Mouse (Mus musculus): ENCODE measurements around the gene Zfp865. TPM values are rescaled to one million over a fixed set of nuclear protein-coding genes. Genes with fewer than 3 reads are reported as not detected.

Gene Zfp865
- total RNA-seq, 2 experiments from 2014 or later = 32.9 to 34.5 TPM

DNA sequence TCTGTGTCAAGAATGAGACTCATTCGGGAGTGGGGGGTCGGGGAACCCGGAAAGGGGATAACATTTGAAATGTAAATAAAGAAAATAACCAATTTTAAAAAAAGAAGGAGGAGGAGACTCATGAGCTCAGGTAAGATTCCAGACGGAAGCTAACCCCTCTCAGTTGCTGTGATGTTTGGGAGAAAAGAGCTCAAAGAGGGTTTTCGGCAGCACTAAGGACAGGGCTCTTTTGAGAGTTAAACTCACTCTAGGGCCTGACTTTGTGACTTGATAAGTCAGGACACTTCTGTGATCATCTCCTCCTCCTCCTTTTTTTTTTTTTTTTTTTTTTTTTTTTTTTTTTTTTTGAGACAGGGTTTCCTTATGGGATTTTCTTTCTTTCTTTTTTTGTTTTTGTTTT is 18.8 kb downstream of the Zfp865 start:
- intact Hi-C loops (cut with DNase I) = no loop called here
- DNase-seq (ENCODE audit: low spot score in 2 of 2) = no peak

DNA sequence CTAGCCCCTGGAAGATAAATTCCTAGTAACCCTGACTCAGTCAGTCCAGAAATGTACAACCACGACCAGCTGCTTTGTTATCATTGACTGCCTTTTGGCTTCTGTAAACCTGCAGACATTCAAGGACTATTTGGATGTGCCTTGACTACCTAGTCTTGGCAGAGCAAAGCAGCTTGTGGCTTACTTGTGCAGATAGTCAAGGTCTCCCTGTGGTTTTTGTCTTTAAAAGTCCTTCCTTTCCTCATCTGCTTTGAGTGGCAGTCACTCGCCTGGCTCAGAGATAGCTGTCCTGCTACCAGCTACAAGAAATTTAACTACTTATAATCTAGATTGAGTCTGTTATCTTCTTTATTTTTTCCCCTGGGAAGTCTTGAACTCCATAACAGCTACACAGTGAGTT is 24.8 kb downstream of the Zfp865 start:
- intact Hi-C loops (cut with DNase I) = no loop called here

DNA sequence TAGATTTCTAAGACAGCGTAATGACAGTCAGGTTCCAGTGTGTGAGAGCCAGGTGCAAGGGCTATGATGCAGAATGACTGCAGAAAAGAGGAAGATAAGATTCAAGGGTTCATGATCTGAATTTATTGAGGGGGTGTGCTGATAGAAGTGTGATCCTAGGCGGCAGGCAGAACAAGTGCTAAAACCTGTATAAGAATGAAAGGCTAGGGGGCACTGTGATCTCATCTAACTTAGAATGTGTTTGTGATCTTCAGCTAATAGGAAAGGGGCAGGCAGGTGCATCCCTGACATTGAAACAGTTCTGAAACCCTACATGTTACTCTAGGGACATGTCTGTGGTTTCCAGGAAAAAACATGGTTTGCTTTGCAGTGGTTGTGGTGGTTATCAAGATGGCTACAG is 25.9 kb downstream of the Zfp865 start:
- no peak for DNase-seq (ENCODE audit: low spot score in 2 of 2)
- intact Hi-C loops (cut with DNase I) = no loop called here

More for the DNA sequence above, 24.8 kb downstream of the Zfp865 start:
- DNase-seq (ENCODE audit: low spot score in 2 of 2) = no peak

DNA sequence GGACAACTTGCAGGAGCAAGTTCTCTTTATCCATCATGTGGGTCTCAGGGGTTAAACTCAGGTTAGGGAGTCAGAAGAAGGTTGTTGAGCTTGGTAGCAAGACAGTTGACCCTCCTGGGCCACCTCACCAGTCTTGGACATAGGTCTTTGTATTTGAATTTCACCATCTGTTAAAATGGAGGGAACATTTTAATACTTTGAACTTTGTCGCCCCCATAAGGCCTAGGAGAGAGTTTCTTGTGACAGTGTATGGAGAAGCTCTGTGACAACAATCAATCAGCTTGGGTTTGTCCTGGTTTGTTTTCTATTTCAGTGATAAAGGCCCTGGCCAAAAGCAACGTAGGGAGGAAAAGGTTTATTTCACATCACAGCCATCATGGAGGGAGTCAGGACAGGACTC is 27.1 kb downstream of the Zfp865 start:
- DNase-seq (ENCODE audit: low spot score in 2 of 2) = no peak
- intact Hi-C loops (cut with DNase I) = loop anchor here (1.0 kb wide), 1 partner anchor 104 kb away; no protein-coding TSS in a partner anchor

DNA sequence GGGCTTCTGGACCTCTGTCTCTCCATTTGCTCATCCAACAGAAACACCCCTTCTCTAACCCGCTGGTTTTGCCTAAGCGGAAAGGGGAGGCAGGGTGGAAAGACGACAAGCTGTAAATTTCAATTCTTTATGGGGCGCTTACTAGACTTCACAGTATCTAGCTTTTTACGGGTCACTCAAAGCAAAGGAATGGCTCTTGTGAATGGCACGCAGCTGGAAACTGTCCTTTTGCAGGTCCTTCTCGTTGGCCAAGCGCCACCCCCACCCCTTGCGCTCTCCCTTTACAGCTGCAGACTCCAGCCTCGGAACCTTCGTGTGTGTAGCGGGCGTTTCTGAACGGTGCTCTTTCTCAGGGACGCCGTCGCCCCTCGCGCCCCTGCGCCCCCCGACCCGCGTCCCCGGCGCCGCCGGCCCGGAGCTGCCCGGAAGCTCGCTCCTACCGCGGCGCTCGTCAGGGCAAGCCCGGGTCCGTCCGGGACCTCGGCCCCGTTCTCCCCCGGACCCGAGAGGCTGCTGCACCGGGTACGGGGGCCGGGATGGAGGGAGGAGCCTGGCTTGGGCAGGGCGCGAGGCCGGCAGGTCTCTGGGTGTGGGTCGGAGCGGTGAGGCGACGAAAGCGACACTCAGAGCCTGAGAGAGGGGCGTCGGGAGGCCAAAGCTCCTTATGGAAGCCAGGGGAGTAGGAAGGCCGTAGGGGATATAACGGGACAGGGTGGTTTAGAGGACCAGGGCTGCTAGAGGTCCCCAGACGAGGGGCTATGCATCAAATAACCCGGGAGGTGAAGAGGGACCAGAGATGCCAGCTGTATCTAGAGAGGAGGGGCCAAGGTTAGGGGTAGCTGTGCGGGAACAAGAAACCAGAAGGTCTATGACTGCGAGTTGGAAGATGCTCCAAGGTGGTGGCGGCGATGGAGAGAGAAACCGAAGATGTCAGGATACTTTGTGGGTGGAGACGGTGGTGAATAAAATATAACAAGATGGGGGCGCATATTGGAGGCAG is 31.3 kb downstream of the Zfp865 start, which contains the start of gene Zfp580:
Gene Zfp580 (plus strand): TSS at position 346 of the 1,000 bp plus-strand sequence.
- intact Hi-C loops (cut with DNase I) = loop anchor here (2.0 kb wide), 2 partner anchors 31 to 55 kb away; partner anchors contain the start of genes Ccdc106, Zfp579 and Zfp865

DNA sequence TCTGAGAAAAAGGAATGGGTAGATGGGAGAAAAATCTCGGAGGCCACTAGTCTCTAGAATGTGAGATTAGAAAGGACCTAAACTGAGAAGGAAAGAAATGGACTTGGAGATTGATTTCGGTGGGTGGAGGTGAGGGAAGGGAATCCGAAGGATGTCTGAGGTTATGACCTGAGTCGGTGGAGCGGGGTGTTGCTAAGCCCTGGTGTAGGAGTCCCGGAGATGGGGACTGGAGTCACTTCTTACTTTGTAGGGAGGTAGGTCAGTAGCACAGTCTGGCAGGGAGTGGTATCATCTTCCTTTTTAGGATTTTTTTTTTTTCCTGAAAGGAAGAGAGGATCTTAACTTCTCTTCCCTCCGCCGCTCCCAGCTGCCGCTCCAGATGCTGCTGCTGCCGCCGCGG is 32.3 kb downstream of the Zfp865 start:
- intact Hi-C loops (cut with DNase I) = no loop called here
- no peak for DNase-seq (ENCODE audit: low spot score in 2 of 2)

More for the DNA sequence above, 31.3 kb downstream of the Zfp865 start, which contains the start of gene Zfp580:
- peak; percentile 78 to 82 for DNase-seq (ENCODE audit: low spot score in 2 of 2)

DNA sequence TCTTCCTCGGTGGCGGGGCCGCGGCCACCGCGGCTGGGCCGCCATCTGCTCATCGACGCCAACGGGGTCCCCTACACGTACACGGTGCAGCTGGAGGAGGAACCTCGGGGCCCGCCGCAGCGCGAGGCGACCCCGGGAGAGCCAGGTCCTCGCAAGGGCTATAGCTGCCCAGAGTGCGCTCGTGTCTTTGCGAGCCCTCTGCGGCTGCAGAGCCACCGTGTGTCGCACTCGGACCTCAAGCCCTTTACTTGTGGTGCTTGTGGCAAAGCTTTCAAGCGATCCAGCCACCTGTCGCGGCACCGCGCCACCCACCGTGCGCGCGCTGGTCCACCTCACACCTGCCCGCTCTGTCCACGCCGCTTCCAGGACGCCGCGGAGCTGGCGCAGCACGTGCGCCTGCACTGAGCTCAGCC is 32.8 kb downstream of the Zfp865 start:
- no peak for DNase-seq (ENCODE audit: low spot score in 2 of 2)
- intact Hi-C loops (cut with DNase I) = no loop called here

DNA sequence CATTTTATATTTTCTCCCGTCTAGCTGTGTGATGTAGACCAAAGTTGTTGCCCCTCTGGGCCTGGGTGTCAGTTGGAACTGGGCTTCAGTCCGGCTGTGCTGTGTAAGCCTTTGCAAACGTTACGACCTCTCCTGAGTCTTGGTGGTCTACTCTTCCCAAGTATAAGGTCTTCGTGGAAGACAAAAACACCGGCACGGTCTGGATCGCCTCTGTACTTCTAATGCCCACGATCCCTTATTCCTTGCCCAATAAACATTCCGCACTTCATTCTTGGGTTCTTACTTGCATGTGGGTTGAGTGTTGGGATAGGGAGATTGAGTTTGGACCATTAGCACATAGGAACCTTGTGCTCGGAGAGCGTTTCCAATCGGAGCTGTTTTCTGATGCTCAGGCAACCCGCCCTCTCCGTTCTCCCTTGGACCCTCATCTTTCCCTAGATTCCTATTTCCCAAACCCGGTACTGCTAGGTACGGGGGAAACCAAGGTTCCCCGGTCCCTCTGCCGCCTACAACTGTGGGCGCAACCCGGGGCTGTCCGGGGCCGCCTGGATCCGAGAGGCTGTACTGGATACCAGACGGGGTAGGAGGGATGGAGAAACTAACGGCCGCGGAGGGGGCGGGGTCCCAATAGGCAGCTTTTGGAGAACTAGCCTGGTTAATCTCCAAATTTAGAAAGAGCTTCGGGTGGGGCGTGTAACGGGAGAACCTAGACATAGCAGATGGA is 33.4 kb downstream of the Zfp865 start:
- DNase-seq (ENCODE audit: low spot score in 2 of 2) = peak in 1 of 2 experiments; percentile 55
- intact Hi-C loops (cut with DNase I) = no loop called here

DNA sequence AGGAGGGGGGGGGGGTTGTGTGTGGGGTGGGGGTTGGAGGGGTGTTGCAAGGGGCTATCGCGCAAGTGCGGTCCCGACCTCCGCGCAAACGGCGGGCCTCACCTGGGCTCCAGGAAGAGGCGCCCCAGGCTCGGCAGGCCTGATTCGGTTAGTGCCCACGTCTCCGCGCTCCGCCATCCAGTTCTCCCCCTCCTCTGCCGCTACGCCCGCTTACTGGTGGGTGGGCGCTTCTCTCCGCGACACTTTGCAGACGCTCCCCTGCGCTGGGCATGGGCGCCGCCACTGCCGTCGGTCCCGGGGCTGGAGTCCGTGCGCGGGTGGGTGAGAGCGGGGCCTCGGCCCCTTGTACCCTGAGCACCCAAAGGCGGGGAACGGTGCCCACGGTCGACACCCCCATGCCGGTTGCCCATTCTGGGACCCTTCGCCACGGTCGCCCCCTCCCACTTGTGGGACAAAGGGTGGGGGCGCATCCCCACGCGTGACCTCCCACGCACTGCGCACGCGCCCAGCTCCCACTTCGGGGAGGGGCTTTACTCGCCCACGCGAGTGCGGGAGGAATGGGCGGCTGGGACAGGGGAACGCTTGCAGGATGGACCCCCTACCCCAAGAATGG is 36.6 kb downstream of the Zfp865 start:
- intact Hi-C loops (cut with DNase I) = no loop called here
- peak; percentile 64 to 72 for DNase-seq (ENCODE audit: low spot score in 2 of 2)

DNA sequence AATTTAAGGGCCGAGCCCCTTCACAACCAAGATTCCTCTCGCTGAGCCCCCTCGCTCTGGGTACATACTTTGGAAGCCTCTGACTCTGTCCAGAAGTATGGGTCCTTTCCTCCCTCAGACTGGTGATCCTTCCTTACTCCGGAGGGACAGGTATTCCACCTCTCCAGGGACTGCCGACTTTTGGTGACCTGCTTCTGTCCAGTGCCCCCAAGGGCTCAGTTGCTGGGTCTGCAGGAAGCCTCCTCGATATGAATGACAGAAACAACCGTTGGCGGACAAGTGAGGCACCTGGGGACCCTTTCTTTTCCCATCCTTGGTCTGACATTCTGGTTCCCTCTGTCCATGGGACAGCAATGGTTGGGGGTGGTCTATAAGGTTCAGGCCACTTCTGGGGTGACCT is 37.2 kb downstream of the Zfp865 start:
- DNase-seq (ENCODE audit: low spot score in 2 of 2) = no peak
- intact Hi-C loops (cut with DNase I) = no loop called here

DNA sequence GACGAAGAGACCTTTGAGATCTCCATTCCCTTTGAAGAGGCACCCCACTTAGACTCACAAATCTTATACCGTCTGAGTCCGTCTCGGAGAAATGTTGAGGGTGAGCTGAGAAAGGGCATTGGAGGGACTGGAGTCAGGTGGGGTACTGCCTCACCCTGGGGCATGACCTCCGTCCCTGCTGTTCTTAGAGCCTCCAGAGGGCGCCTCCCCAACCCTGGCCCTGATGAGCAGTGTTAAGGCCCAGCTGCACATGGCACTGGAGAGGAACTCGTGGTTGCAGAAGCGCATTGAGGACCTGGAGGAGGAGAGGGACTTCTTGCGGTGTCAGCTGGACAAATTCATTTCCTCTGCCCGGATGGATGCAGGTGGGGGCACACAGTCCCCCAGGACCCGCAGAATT is 37.6 kb downstream of the Zfp865 start:
- DNase-seq (ENCODE audit: low spot score in 2 of 2) = no peak
- intact Hi-C loops (cut with DNase I) = no loop called here

DNA sequence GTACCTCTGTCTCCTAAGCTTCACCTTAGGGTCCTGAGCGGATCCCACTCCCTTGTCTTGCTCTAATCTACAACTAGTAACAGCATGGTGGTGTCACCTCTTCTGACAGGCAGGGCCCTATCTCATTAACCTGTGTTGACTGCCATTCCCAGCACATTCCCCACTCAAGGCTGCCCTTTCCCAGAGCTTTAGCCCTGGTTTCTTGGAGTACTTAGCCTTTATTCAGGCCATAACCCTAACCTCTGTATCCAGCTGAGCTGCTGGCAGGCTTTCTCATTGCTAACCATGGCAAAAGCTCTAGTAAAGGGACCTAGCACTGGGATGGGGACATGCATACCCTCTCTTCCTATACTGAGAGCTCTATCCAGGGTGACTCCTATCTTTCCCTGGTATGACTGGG is 38.5 kb downstream of the Zfp865 start:
- intact Hi-C loops (cut with DNase I) = no loop called here
- no peak for DNase-seq (ENCODE audit: low spot score in 2 of 2)

DNA sequence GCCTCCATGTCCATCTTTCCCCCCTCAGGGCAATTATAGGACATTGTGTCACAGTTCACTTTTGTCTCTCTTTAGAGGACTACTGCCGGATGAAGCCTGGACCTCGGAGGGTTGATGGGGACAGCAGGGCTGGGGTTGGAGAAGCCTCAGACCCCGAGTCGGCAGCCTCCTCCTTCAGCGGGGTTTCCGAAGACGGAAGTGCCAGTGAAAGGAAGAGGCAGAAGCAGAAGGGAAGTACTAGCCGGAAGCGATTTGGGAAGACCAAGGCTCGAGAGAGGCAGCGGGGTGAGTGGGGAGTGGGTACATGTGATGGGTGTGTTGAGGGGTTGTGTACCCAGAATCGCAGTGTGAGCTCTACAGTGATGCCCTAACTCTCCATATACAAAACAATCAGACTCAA is 39.2 kb downstream of the Zfp865 start:
- no peak for DNase-seq (ENCODE audit: low spot score in 2 of 2)
- intact Hi-C loops (cut with DNase I) = no loop called here

DNA sequence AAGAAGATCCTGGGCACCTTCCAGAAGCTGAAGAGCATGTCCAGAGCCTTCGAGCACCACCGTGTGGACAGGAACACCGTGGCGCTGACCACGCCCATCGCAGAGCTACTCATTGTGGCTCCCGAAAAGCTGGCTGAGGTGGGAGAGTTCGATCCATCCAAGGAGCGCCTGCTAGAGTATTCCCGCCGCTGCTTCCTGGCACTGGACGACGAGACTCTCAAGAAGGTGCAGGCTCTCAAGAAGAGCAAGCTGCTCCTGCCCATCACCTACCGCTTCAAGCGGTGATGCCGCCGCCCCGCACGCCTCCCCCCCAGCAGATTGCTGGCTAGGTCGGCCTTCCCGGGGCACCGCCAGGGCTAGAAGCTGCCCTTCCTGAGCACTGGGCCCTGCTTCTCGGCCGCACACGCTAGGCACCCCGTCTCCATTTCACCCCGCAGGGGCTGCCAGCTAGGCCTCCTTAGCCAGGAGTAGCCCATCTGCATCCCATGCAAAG is 40.1 kb downstream of the Zfp865 start:
- peak; percentile 81 to 85 for DNase-seq (ENCODE audit: low spot score in 2 of 2)
- intact Hi-C loops (cut with DNase I) = loop anchor here (10.0 kb wide), 1 partner anchor 925 kb away; the partner anchor contains the start of gene Leng8

DNA sequence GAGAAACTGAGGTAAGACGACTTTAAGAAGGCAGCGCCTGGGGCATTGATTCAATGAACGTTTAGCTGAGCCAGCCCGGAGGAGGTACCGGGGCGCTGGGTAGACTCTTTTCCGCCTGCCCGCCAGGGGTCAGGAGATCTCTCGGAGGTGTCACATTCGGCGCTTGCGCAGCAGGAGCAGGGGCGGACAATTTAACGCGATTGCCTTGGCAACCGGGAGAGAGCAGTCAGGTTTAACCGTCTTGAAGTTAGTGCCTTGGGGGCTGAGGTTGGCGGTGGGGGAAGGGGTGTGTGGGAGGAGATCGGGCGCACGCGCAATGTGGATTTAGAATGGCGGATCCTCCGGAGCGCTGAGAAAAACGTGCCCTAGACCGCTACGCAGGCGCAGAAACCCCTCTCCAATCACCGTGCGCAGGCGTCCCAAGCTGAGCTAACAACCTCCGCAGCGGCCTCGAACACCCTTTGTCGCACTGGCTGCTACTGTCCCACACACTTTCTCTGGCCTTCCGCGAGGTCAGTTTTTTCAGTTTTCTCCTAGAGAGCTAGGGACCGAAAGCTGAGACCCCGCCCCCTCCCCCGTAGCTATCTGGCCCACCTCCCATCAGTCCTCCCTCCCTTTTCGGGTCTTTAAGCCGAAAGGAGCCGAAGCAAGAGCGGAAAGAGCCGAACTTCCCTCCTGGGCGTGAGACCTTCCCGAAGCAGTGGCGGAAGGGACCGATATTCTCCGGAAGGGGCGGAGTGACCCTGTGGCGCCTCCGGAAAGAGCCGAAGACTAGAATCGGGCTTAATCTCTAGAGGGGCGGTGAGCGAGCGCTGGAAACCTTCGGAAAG is 41.0 kb downstream of the Zfp865 start:
- intact Hi-C loops (cut with DNase I) = loop anchor here (1.0 to 10.0 kb wide), 2 partner anchors 41 to 926 kb away; partner anchors contain the start of genes Ccdc106, Leng8 and Zfp865

DNA sequence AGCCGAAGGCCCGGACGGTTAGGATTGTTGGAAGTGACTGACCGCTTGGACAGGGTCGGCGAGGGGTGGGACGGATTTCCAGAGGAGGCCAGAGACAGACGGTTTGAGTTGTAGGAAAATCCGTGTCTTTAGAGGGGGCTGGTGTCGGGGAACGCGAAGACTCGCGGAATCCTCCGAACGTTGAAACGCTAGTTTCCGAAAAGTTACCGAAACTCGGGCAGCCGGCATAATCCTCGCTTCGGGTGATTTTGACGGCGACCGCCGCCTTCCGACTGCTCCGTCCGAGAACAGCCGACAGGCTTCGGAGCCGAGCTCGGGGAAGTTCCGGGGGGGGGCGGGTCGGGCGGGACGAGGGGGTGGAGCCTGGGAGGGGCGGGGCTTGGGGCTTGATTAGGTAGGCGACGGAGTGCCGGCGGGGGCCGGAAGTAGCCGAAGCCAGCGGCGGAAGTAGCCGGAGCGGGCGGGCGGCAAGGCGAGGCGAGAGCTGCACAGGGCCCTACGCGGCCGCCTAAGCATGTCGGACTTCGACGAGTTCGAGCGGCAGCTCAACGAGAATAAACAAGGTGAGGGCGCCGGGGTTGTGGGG is 41.7 kb downstream of the Zfp865 start, which contains the start of gene U2af2:
Gene U2af2 (plus strand): TSS at position 370 of the 586 bp plus-strand sequence.
- DNase-seq (ENCODE audit: low spot score in 2 of 2) = peak; percentile 92 to 94
- intact Hi-C loops (cut with DNase I) = loop anchor here (1.0 to 10.0 kb wide), 3 partner anchors 18 to 927 kb away; partner anchors contain the start of genes Ccdc106, Epn1, Leng8 and Zfp865

More for the DNA sequence above, 41.0 kb downstream of the Zfp865 start:
- DNase-seq (ENCODE audit: low spot score in 2 of 2) = peak; percentile 99

DNA sequence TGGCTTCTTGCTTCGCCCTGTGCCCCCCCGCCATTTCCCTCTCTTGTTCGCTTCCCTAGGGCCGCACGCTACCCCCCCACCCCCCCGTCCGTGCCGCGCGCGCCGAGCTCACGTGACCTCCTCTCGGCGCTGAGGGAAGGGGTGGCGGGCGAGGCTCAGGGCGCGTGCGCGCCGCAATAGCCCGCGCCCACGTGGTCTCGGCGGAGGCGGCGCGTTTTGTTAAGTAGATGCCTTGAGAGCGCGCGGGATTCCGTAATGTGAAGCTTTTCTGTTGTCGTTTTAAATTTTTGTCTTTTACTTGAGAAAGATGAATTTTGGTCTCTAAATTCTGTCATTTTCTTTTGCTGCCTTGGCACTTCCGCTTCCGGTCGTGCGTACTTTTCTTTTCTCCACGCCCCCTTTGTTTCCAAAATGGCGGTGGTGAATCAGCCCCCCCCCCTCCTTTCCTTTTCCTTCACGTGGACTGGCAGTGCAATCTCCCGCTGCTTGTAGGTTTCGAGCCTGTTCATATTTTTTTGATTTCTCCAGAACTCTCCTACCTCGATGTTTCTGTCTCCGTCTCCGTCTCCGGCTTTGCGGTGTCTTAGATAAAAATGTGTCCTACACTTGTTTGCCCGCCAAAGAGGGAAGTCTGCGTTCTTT is 42.3 kb downstream of the Zfp865 start:
- intact Hi-C loops (cut with DNase I) = loop anchor here (1.0 to 10.0 kb wide), 2 partner anchors 18 to 928 kb away; partner anchors contain the start of genes Epn1 and Leng8
- DNase-seq (ENCODE audit: low spot score in 2 of 2) = peak; percentile 75 to 83

All from left cerebral cortex, postnatal 25 days (tissue).